Mouse (Mus musculus) MN1 (cell line): ENCODE measurements around the gene Ncoa4.
A peak's percentile ranks its signal among the peaks of the same experiment; 100 is the strongest.
"Not testable (repeated sequence)": the region's sequence is repeated elsewhere in the genome, so short reads cannot be mapped to it uniquely, and the experiment has no call there.

ENCODE experiments used
- DNase-seq: peaks from one replicate; pipeline ENCODE4 v3.0.0-alpha.2; 2016; ENCODE audit warnings: low spot score

The Ncoa4 gene

GRCm38 (mm10) chr14:32160563-32160962 is 898 bp downstream of the Ncoa4 start:
- no peak for DNase-seq

GRCm38 (mm10) chr14:32161090-32161885 is 1.6 kb downstream of the Ncoa4 start:
- no peak for DNase-seq

- DNase-seq, result no peak
Measured at GRCm38 (mm10) chr14:32162231-32162630, 2.6 kb downstream of the Ncoa4 start.

- no peak for DNase-seq
Measured at GRCm38 (mm10) chr14:32163203-32163888, 3.7 kb downstream of the Ncoa4 start.

- no peak for DNase-seq
Measured at GRCm38 (mm10) chr14:32164173-32165051, 4.7 kb downstream of the Ncoa4 start.

GRCm38 (mm10) chr14:32165278-32166061 is 5.8 kb downstream of the Ncoa4 start:
- peak; percentile 68 for DNase-seq

GRCm38 (mm10) chr14:32166062-32166441 is 6.4 kb downstream of the Ncoa4 start:
- no peak for DNase-seq

- DNase-seq, result no peak
Measured at GRCm38 (mm10) chr14:32166840-32167239, 7.2 kb downstream of the Ncoa4 start.

GRCm38 (mm10) chr14:32167326-32167725 is 7.7 kb downstream of the Ncoa4 start:
- DNase-seq, result no peak

- no peak for DNase-seq
Measured at GRCm38 (mm10) chr14:32168653-32169231, 9.1 kb downstream of the Ncoa4 start.

- no peak for DNase-seq
Measured at GRCm38 (mm10) chr14:32170137-32170536, 10.5 kb downstream of the Ncoa4 start.

GRCm38 (mm10) chr14:32175310-32175709 is 15.6 kb downstream of the Ncoa4 start:
- no peak for DNase-seq

- DNase-seq, result not testable (repeated sequence)
Measured at GRCm38 (mm10) chr14:32176590-32176989, 16.9 kb downstream of the Ncoa4 start.

GRCm38 (mm10) chr14:32179393-32180195 is 19.9 kb downstream of the Ncoa4 start:
- DNase-seq, result no peak

GRCm38 (mm10) chr14:32180861-32181260 is 21.2 kb downstream of the Ncoa4 start:
- DNase-seq, result no peak

GRCm38 (mm10) chr14:32183846-32184245 is 24.2 kb downstream of the Ncoa4 start:
- no peak for DNase-seq

- DNase-seq, result no peak
Measured at GRCm38 (mm10) chr14:32190627-32191391, 31.1 kb downstream of the Ncoa4 start.

- DNase-seq, result no peak
Measured at GRCm38 (mm10) chr14:32191926-32192325, 32.3 kb downstream of the Ncoa4 start.

GRCm38 (mm10) chr14:32192437-32192836 is 32.8 kb downstream of the Ncoa4 start:
- DNase-seq, result peak; percentile 77

- DNase-seq, result peak; percentile 30
Measured at GRCm38 (mm10) chr14:32193557-32193956, 33.9 kb downstream of the Ncoa4 start.
